Mouse (Mus musculus) olfactory bulb, adult 2 months (tissue): ENCODE data around the gene Tmem88. TPM values are rescaled to one million over a fixed set of nuclear protein-coding genes. Genes with fewer than 3 reads are reported as not detected.
A peak's percentile ranks its signal among the peaks of the same experiment; 100 is the strongest.

Experiments
- H3K27ac ChIP-seq: fragments of 200-500 bp; 2 replicates; pipeline ENCODE4 v1.5.1; 2012; ENCODE audit warnings: low read depth, low read length; ENCODE audit not compliant: insufficient read depth
- H3K4me1 ChIP-seq: fragments of 200-500 bp; 2 replicates; pipeline ENCODE4 v1.6.1; 2012; ENCODE audit warnings: low read length; ENCODE audit not compliant: control insufficient read depth, insufficient read depth
- H3K4me3 ChIP-seq: fragments of 200-500 bp; 2 replicates; pipeline ENCODE4 v1.5.1; 2012; ENCODE audit warnings: mild to moderate bottlenecking, low read depth, low read length, moderate library complexity; ENCODE audit not compliant: insufficient read depth
- CTCF ChIP-seq: fragments of 200-500 bp; IDR thresholded peaks from 2 replicates; pipeline ENCODE4 v1.5.1; 2012; ENCODE audit warnings: low read depth, mild to moderate bottlenecking, low read length, moderate library complexity; ENCODE audit not compliant: insufficient read depth
- POLR2A ChIP-seq: fragments of 200-500 bp; IDR thresholded peaks from 2 replicates; pipeline ENCODE4 v1.6.1; 2012; ENCODE audit warnings: mild to moderate bottlenecking, low read depth, low read length, moderate library complexity; ENCODE audit not compliant: insufficient read depth
- WGBS: fragments of 180-500 bp; shearing (Covaris S2); methylation state at CpG from one replicate; pipeline ENCODE4 v1.1.7; 2018; 5-methylcytosine and 5-hydroxymethylcytosine counted together
- polyA plus RNA-seq: library from polyadenylated mRNA; stranded (reverse); fragments of >200 nt; gene quantifications from 2 replicates; pipeline ENCODE4 v1.2.4, GENCODE M21; 2012; ENCODE audit warnings: low replicate concordance; ENCODE audit not compliant: missing spikeins, insufficient read depth, insufficient read length

Tmem88 gene
- polyA plus RNA-seq, 1 experiment = not detected

GRCm38 (mm10) chr11:69417449-69418384, 19.7 kb upstream of the Tmem88 start:
- TF ChIP-seq POLR2A (peak; percentile 80), CTCF (no peak)
- H3K27ac ChIP-seq = peak overlapping the region; percentile 99
- H3K4me3 ChIP-seq = peak overlapping the region; percentile 64
- peaks cover 44% of the 10 kb centered on the region for H3K4me1 ChIP-seq
- under 1% methylated on average over 39 of the region's 39 CpGs for WGBS

DNA sequence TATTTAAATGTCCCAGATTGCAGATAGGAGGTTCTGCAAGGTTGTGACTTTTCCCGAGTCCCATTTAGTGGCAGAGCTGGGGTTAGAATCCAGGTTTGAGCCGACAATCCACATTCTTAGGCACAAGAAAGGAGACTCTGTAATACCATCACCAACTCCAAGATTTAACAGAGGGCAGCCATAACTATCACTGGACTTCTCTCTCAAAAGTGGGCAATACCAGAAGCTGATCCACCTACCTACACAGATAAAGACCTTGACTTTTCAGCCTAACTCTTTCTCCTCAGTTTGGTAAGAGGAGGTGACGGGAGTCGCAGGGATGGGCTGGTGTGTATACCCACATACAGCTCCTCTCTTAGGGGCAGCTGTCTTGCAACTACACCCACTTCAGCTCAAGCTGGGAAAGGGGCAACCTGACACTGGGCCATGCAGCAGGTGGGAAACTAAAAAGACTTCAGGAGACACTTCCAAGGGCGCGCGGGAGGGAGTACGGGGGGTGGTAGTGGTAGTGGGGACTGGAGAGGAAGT, 19.0 kb upstream of the Tmem88 start:
- TF ChIP-seq POLR2A (no peak), CTCF (no peak)
- H3K27ac ChIP-seq = peak overlapping the region; percentile 48
- peak overlapping the region; percentile 64 for H3K4me3 ChIP-seq
- peaks cover 46% of the 10 kb centered on the region for H3K4me1 ChIP-seq
- 3% methylated on average over 8 of the region's 8 CpGs for WGBS

- WGBS = under 1% methylated on average over 4 of the region's 4 CpGs
- Histone ChIP-seq H3K4me1 (peaks cover 50% of the 10 kb centered on the region), H3K27ac (peak overlapping the region; percentile 48; the same call in 1 of the 2 replicates), H3K4me3 (peak overlapping the region; percentile 52; the same call in 1 of the 2 replicates)
- no peak for TF ChIP-seq CTCF
- TF ChIP-seq POLR2A = no peak
Measured at GRCm38 (mm10) chr11:69416509-69416908, 18.5 kb upstream of the Tmem88 start.

- TF ChIP-seq CTCF = no peak
- Histone ChIP-seq H3K27ac (peak overlapping the region; percentile 72), H3K4me3 (peak overlapping the region; percentile 52), H3K4me1 (peaks cover 50% of the 10 kb centered on the region)
- WGBS = under 1% methylated on average over 16 of the region's 25 CpGs
Measured at GRCm38 (mm10) chr11:69415668-69416451, 17.8 kb upstream of the Tmem88 start.

DNA sequence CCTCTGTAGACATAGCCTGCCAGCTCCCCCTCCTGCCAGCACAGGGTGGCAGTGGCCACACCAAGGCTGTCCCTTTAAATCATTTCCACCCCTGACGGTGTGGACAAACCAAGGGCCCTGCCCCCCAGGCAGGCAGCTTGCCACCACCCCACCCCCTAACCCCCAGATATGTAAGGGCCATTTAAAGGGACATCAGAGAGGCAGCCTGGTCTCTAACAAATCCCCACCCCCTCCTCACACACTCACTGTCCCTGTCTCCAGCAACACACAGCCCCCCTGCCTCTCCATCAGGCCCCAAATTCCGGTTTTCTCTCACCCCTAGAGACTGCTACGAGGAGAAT, 17.3 kb upstream of the Tmem88 start:
- peaks cover 47% of the 10 kb centered on the region for H3K4me1 ChIP-seq
- H3K27ac ChIP-seq = peak overlapping the region; percentile 72
- WGBS = 0% methylated on average over 3 of the region's 3 CpGs

GRCm38 (mm10) chr11:69414421-69415326, 16.6 kb upstream of the Tmem88 start:
- H3K4me1 ChIP-seq = peaks cover 43% of the 10 kb centered on the region
- peak overlapping the region; percentile 48; the same call in 1 of the 2 replicates for H3K27ac ChIP-seq
- WGBS = 26% methylated on average over 4 of the region's 4 CpGs
- peak overlapping the region; percentile 52 for H3K4me3 ChIP-seq
- TF ChIP-seq POLR2A (no peak), CTCF (no peak)

More for the DNA sequence above, 17.3 kb upstream of the Tmem88 start:
- H3K4me3 ChIP-seq = peak overlapping the region; percentile 52
- TF ChIP-seq CTCF (no peak), POLR2A (0 out of 2 replicates have a peak, but pooled peaks have one; percentile 16)

DNA sequence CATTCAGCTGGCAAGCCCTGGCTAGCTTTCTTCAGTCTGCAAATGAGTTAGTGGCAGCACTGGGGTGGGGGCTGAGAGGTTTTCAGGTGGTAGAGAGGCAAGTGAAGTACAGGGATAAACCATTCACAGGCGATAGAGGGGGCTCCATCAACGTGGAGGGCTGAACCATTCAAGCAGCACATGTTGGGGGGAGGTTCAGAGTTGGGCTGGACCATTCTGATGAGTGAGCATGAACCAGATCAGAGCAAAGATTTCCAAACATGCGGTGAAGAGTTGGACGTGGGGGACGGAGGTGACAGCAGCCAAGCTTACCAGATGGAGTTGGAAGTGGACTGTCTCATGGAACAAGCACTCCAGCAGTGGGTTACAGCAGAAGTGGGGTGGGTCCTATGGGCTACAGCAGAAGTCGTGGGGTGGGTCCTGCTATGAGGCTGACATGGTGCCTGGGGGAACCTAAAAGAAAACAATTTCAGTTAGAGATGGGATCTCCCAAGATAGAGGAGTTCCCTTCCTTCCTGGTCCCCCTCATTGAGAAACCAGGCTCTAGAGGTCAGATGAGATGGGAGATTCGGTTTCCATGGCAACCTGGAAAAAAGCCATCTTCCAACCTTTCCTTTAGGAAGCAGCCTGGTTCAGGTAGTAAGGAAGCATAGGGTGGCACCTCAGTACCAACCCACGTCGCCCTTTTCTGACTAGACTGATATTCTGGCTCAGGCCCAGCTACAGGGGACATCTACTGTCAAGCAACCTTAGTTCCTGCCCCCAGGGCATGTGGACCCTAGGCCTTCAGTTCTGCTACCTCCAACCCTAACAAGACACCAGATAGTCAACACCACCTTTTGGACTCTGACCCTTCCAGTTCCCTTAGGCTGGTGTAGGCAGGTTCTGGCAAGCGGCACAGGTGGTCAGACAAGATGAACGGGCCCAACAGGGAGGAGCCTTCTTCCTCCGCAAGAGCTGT, 15.5 kb upstream of the Tmem88 start, which contains the start of gene Kdm6b:
TSS of gene Kdm6b (minus strand) at position 455 of the 961 bp plus-strand sequence.
- peak within 1 kb of the TSS; percentile 14 for H3K27ac ChIP-seq
- peaks cover 33% of the 10 kb centered on the region for H3K4me1 ChIP-seq
- WGBS = 16% methylated on average over 12 of the region's 12 CpGs
- TF ChIP-seq CTCF = no peak
- TF ChIP-seq POLR2A = no peak
- peak within 1 kb of the TSS; percentile 52 for H3K4me3 ChIP-seq
